Mouse (Mus musculus) liver (tissue): Measurements from ENCODE around the gene Msrb1.

Experiments
- DNase-seq: peaks from one replicate; pipeline ENCODE4 v3.0.0-alpha.2; 2020; ENCODE audit warnings: mixed read lengths

Msrb1 gene

DNA sequence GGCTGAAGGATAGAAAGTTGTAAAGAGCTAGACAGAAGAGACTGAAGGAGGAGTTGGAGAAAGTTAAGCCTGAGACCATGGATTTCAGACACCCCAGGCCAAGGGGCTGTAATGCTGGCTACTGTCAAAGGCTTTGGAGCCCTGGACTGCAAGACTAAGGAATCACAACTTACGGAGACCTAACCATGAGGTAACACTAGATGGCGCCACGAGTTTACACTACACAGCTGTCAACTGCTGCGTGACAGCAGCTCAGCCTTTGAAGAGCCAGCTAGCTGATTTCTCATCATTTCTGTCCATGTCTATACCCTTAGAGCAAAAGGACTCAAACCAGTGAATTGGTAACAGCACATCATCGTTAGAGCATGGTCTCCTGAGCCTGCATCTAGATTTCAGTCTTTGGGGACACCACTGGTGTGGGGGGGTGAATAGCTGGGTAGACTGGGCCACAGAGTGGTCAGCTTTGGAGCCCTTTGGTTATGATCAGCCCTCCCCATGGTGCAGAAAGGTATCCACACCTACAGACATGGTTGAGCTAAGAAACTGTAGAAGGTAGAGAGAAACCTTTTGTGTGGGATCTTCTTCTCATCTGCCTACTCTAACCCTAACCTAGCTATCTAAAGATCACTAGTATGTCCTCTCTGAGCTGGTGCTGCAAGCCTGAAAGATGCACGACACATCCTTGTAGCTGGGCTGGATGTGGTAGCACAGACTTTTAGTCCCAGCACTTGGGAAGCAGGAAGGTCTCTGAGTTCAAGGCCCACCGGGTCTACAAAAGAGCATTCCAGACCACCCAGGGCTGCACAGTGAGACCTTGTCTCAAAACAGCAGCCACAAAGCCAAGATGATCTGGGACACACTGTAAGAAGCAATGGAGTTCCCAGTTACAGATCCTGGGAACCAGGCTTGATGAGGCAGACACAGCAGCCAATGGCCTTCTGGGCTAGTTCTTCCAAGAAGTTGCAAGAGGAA, 9.4 kb downstream of the Msrb1 start:
- peak; percentile 81 for DNase-seq

DNA sequence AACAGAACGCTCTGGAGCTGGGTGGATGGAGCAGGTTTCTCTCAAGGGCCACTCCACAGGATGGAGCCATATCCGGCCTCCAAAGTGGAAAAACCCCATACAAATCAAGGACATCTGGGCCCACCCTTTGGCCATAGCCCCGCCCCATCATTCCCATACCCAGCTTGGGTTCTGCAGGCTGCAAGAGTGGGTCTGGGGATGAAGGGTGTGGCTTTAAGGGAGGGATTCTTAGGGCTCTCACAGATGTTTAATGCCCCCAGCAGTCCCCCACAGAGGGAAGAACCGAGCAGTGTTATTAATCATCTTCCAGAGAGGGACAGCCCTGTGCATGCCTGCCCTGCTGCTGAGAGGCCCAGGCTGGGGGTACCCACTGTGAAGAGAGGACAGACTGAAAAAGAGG, 10.5 kb downstream of the Msrb1 start:
- DNase-seq = no peak

DNA sequence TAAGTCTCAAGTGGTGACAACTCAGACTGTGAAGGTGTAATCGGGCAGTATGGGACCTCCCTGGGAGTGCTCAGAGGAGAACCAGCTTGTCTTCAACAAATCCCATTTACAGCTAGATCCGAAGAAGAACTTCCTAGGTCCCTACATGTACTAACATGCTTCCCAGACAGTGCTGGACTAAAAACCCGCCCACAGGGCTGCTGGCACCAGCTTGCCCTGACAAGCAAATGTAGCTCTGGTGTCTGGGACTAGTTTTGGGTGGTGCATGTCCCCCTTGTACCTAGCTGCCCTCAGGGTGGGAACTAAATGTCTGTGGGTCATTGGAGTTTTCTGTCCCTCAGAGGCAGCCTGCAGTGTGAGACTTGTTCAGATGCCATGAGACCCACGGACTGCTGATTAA, 15.1 kb downstream of the Msrb1 start:
- no peak for DNase-seq

DNA sequence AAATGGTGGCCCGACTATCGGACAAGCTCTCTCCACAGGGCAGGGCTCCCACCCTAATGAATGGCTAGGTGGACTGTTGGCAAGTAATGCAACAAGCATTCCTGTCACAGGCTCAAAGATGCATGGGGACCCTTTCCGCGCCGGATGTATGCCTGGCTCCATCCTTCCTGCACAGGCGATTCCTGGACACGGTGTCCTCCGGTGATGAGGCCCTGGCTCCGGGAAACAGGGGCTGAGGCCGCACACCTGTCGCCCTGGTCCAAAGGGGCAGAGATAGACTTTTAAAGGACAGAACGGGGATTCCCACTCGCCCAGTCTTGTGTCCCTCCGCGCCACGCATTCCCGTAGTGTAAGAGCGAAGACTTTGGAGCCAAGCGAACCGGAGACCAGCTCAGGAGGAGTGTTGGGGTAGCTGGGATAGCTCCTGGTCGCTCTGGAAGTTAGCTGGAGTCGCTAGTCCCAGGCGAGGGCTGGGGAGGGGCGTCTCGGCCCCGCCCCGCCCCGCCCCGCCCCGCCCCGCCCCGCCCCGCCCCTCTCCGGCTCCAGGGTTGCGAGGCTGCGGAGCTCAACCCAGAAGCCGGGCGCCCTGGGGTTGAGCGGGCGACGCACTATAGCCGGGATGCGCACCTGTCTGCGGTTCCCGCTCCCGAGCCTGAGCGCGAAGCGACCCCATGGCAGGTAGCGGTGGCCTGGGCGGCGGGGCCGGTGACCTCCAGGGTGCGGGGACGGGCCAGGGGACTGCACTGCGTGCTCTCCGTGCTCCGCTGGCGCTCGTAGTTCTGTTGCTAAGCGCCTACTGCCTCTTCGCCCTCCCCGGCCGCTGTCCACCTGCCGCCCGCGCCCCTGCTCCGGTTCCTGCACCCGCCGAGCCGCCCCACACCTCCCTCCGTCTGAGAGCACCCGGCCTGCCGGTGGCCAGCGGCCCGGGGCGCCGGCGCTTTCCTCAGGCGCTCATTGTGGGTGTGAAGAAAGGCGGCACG, 16.3 kb downstream of the Msrb1 start, which contains the start of gene Hs3st6:
Gene Hs3st6, plus strand, starts transcription at position 574 of the 980 bp plus-strand sequence.
- peak; percentile 52 for DNase-seq

DNA sequence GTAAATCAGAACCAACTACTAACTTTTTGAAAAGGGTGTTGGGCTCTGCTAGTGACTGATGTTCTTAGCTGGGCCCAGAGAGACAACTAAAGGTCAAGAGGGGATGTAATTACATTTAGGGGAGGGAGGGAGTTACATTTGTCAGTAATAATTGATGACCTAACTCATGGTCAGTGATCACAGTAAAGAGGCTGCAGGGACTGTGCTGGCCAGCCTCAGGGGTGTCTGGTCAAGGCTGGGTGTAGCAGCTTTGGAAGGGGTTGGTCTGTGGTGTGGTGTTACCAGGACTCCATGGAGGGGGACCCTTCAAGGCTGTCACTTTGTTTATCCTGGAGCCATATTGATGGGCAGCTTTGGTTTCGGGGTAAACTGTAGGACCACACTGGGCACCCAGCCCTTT, 21.0 kb downstream of the Msrb1 start:
- no peak for DNase-seq

DNA sequence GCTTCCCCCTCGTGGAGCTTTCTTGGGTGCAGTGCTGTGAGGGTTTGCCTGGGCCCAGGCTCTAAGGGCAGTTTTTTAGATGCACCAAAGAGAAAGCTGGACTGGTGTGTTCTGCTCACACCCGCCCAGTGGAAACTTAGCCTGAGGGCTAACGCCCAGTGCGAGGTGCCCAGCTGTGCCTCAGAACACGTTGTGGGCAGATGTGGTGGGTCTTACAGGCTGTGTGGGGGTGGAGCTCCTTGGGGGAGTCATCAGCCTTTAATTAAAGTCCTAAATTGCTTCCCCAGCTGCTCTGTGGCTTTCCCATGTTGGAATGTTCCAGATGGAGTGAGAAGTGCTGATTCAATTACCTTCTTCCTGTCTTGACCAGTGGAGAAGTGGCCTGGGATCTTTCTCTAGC, 24.7 kb downstream of the Msrb1 start:
- no peak for DNase-seq

DNA sequence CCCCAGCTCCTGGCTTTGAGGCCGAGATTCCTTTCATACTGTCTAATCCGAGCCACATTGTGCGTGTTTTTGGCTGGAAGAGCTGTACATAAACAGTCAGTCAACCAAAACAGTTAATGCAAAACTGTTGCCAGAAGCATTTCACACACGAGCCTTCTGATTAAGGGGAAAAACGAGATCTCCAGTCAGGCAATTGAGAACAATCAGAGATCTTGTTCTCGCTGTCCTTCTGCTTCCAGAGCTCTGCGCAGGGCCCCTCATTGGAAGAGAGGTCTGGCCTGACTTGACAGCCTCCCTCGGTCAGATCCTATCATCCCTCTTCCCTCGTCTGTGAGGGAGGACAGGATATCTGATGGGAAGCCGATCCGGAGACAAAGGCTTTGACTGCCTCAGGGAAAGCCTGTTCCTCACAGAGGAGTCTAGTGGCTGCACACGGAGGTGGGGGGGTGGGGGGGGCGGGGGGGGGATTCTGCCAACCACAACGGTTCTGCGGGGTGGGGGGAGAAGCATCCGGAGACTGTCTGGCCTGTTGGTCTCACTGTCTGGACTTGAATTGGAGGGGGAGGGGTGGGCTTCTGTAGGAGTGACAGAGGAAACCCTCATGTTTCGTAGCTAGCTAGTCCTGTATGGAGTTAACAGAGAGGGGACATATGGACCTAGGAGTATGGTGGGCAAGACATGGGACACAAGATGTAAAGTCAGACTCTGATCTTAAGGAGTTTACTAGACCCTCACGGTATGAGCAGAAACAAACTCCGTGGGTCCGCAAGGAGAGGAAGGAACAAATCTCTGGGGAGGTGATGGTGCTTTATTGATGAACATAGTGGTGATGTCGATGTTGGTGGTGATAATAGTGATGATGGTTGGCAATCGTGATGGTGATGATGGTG, 28.8 kb downstream of the Msrb1 start:
- DNase-seq = no peak

DNA sequence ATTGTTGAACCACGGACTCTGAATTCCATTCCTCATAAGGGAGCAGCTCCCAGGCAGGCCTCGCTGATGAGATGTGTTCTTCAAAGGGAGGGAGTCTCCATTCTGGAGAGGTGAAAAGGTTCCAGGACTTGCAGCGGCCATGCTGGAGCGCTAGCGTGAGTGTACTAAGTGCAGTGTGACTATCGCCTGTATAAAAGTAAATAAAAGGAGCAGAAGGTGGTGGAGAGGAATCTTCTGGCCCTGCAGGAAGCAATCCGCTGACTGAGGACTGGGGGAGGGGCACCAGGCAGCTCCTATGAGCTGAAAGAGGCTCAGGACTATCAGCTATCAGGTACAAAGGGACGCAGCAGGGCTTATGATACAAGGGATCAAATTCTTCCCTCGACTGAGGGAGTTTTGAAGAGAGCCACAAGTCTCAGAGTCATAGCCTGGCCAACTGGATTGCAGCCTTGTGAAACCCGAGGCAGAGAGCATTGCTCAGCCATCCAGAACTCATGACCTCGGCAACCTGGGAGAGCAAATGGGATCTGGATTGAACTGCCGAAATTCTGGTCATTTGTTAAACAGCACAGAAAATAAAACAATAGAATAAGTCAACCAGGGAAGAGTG, 29.9 kb downstream of the Msrb1 start:
- no peak for DNase-seq

DNA sequence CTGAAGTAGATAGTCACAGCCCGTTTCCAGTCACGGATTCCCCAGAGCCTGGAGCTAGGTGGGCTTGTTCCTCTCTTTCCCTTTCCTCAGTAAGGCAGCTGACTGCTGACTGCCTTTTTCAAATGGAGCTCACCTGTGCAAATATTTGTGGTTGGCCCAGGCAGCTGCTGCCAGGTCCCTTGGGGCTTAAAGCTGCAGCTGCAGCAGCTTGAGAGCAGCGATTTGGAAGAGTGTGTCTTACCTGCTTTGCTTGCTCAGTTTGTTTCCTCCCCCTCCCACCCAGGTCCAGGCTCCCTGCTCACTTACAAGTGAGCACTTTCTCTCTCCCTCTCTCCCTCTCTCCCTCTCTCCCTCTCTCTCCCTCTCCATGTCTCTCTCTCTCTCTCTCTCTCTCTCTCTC, 32.7 kb downstream of the Msrb1 start:
- DNase-seq = no peak

DNA sequence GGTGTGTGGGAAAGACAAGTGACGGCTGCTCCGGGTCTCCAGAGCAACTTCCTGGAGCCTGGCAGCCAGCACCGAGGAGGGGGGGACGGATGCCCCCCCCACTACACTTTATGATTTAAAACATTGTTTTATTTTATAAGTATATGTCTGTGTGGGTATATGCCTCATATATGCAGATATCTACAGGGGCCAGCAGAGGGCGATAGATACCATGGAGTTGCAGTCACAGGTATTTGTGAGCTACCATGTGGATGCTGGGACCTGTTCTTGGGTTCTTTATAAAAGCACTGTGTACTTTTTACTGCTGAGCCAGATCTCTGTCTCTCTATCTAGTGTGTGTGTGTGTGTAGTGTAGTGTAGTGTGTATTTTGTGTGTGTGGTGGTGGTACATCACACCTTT, 36.8 kb downstream of the Msrb1 start:
- peak; percentile 18 for DNase-seq

DNA sequence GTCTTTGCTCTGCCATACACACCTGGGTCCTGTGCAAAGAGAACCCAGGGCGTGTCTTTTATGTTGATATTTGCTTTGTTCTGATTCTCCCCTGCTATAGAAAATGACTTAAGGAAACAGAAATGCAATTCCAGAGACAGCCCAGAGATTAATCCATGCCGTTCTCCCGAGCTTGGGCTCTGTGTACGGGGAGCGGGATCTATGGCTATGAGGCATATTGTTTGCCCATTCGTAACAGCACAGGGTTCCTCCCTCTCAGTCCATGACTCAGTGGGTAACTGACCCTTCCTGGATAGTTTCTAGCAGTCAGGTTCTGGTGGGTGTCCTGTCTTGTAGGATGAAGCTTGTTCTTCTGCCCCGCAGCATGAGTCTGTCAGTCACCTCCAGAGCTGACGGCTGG, 38.7 kb downstream of the Msrb1 start:
- no peak for DNase-seq

DNA sequence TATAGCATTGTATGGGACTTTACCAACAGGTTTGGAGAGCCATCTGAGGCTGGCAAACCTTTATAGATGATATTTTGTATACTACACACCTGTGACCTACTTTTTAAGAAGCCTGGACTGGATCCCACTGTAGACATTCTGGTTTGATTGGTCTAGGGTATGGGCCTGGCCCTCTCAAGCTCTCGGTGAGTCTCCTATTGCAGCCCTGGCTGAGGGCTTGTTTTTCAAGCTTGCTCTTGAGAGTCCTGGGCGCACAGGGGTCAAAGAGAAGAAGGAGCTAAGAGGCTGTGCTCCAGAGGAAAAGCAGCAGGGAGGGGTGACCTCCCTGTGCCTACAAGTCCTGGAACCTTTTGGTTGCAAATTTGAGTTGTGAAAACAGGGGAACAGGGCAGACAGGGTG, 40.6 kb downstream of the Msrb1 start:
- no peak for DNase-seq

DNA sequence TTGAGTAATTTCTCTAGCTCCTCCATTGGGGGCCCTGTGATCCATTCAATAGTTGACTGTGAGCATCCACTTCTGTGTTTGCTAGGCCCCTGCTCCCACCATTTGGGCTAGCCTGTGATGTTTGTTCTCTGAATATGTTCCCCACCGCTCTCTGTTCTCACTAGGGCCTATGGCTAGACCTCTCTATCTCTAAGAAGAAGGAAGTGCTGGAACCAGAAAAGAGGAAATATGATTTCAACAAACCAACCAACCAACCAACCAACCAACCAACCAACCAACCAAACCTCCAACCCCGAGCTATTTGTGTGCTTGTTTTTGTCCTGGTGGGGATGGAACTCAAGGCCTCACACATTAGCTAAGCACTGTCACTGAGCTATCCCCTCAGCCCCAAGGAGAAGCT, 44.4 kb downstream of the Msrb1 start:
- DNase-seq = no peak

DNA sequence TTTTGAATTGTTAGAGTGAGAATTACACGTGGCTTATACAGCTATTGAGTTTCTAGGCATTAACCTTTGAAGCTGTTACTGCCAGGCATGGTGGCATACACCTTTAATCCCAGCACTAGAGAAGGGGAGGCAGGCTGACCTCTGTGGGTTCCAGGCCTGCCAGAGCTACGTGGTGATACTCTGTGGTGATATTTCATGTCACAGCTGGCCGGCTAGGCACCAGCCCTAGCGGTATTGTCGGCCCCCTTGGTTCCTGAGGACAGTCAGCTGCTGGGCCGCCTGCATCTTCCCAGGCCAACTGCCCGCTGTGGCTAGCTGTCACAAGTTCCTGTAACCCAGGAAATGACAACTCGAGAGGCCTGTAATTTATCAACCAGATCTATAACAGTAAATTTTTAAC, 55.7 kb downstream of the Msrb1 start:
- no peak for DNase-seq
